Mouse (Mus musculus): ENCODE results near the gene Sema7a. TPM values are rescaled to one million over a fixed set of nuclear protein-coding genes. Genes with fewer than 3 reads are reported as not detected.

The Sema7a gene
- polyA plus RNA-seq, 1 experiment from 2014 or later, result 0.27 TPM

GRCm38 (mm10) chr9:57974221-57974620 is 34.3 kb downstream of the Sema7a start:
- no peaks in the 10 kb centered on the region for H3K36me3 ChIP-seq
- H3K9me3 ChIP-seq, result no peaks in the 10 kb centered on the region
- no peak overlapping the region for H3K4me3 ChIP-seq
- peaks cover 36% of the 10 kb centered on the region for H3K4me1 ChIP-seq
- no peak overlapping the region for H3K27ac ChIP-seq
- no peak overlapping the region for H3K9ac ChIP-seq
- no peaks in the 10 kb centered on the region for H3K27me3 ChIP-seq
- H3K4me2 ChIP-seq (replicated peaks), result no peak overlapping the region
- no peak for ATAC-seq (ENCODE audit: low FRiP score, low read depth)
- 30% methylated on average over 5 of the region's 5 CpGs for WGBS

GRCm38 (mm10) chr9:57975200-57975821 is 35.4 kb downstream of the Sema7a start:
- no peaks in the 10 kb centered on the region for H3K9me3 ChIP-seq
- no peak overlapping the region for H3K4me2 ChIP-seq (replicated peaks)
- H3K9ac ChIP-seq, result no peak overlapping the region
- no peaks in the 10 kb centered on the region for H3K27me3 ChIP-seq
- no peak for ATAC-seq (ENCODE audit: low FRiP score, low read depth)
- WGBS, result 85% methylated on average over 5 of the region's 5 CpGs
- no peak overlapping the region for H3K4me3 ChIP-seq
- H3K4me1 ChIP-seq, result peaks cover 30% of the 10 kb centered on the region
- H3K27ac ChIP-seq, result no peak overlapping the region
- no peaks in the 10 kb centered on the region for H3K36me3 ChIP-seq

- no peak overlapping the region for H3K4me2 ChIP-seq (replicated peaks)
- H3K27ac ChIP-seq, result no peak overlapping the region
- no peak overlapping the region for H3K9ac ChIP-seq
- H3K9me3 ChIP-seq, result no peaks in the 10 kb centered on the region
- peaks cover 13% of the 10 kb centered on the region for H3K4me1 ChIP-seq
- whole genome bisulfite sequencing, result 83% methylated on average over 6 of the region's 6 CpGs
- ATAC-seq (ENCODE audit: low FRiP score, low read depth), result no peak
- no peaks in the 10 kb centered on the region for H3K36me3 ChIP-seq
- no peak overlapping the region for H3K4me3 ChIP-seq
- H3K27me3 ChIP-seq, result no peaks in the 10 kb centered on the region
These were observed 38.1 kb downstream of the Sema7a start for GRCm38 (mm10) chr9:57978025-57978424.

GRCm38 (mm10) chr9:57978858-57979257 is 38.9 kb downstream of the Sema7a start:
- no peaks in the 10 kb centered on the region for H3K36me3 ChIP-seq
- 50% methylated on average over 3 of the region's 3 CpGs for WGBS
- no peaks in the 10 kb centered on the region for H3K9me3 ChIP-seq
- no peak for ATAC-seq (ENCODE audit: low FRiP score, low read depth)
- H3K27ac ChIP-seq, result no peak overlapping the region
- no peaks in the 10 kb centered on the region for H3K27me3 ChIP-seq
- no peak overlapping the region for H3K4me3 ChIP-seq
- H3K4me1 ChIP-seq, result 0 out of 2 replicates have a peak, but pooled peaks cover 6% of the 10 kb centered on the region
- H3K9ac ChIP-seq, result no peak overlapping the region
- H3K4me2 ChIP-seq (replicated peaks), result no peak overlapping the region

- Histone ChIP-seq H3K9me3 (no peaks in the 10 kb centered on the region), H3K4me2 (replicated peaks) (no peak overlapping the region), H3K36me3 (no peaks in the 10 kb centered on the region), H3K27ac (no peak overlapping the region), H3K4me1 (no peaks in the 10 kb centered on the region), H3K4me3 (no peak overlapping the region), H3K9ac (no peak overlapping the region), H3K27me3 (no peaks in the 10 kb centered on the region)
- ATAC-seq (ENCODE audit: low FRiP score, low read depth), result no peak
- WGBS, result 81% methylated on average over 10 of the region's 10 CpGs
These were observed 40.7 kb downstream of the Sema7a start for GRCm38 (mm10) chr9:57980570-57980969.

GRCm38 (mm10) chr9:57985304-57985703 is 45.4 kb downstream of the Sema7a start:
- no peak overlapping the region for H3K27ac ChIP-seq
- H3K36me3 ChIP-seq, result no peaks in the 10 kb centered on the region
- WGBS, result 86% methylated on average over 8 of the region's 8 CpGs

GRCm38 (mm10) chr9:57986293-57986692 is 46.4 kb downstream of the Sema7a start:
- no peak overlapping the region for H3K4me3 ChIP-seq
- no peak overlapping the region for H3K27ac ChIP-seq
- H3K4me2 ChIP-seq (replicated peaks), result no peak overlapping the region
- H3K9ac ChIP-seq, result no peak overlapping the region
- H3K36me3 ChIP-seq, result no peaks in the 10 kb centered on the region
- 71% methylated on average over 7 of the region's 7 CpGs for WGBS
- H3K27me3 ChIP-seq, result no peaks in the 10 kb centered on the region; the same call in 1 of the 2 replicates
- H3K4me1 ChIP-seq, result peaks cover 8% of the 10 kb centered on the region; the same call in 1 of the 2 replicates
- ATAC-seq (ENCODE audit: low FRiP score, low read depth), result no peak
- H3K9me3 ChIP-seq, result no peaks in the 10 kb centered on the region

More at GRCm38 (mm10) chr9:57985304-57985703, 45.4 kb downstream of the Sema7a start:
- Histone ChIP-seq H3K4me3 (no peak overlapping the region), H3K4me2 (replicated peaks) (no peak overlapping the region), H3K9ac (no peak overlapping the region), H3K27me3 (no peaks in the 10 kb centered on the region; the same call in 1 of the 2 replicates), H3K9me3 (no peaks in the 10 kb centered on the region), H3K4me1 (peaks cover 8% of the 10 kb centered on the region; the same call in 1 of the 2 replicates)
- no peak for ATAC-seq (ENCODE audit: low FRiP score, low read depth)

- no peak overlapping the region for H3K9ac ChIP-seq
- no peak for ATAC-seq (ENCODE audit: low FRiP score, low read depth)
- H3K4me2 ChIP-seq (replicated peaks), result no peak overlapping the region
- WGBS, result 80% methylated on average over 2 of the region's 2 CpGs
- peaks cover 10% of the 10 kb centered on the region for H3K4me1 ChIP-seq
- H3K27ac ChIP-seq, result no peak overlapping the region
- no peaks in the 10 kb centered on the region for H3K36me3 ChIP-seq
- no peaks in the 10 kb centered on the region for H3K9me3 ChIP-seq
- H3K4me3 ChIP-seq, result no peak overlapping the region
- H3K27me3 ChIP-seq, result no peaks in the 10 kb centered on the region; the same call in 1 of the 2 replicates
These were observed 48.2 kb downstream of the Sema7a start for GRCm38 (mm10) chr9:57988098-57988497.

GRCm38 (mm10) chr9:57989309-57989708 is 49.4 kb downstream of the Sema7a start:
- no peak for ATAC-seq (ENCODE audit: low FRiP score, low read depth)
- H3K36me3 ChIP-seq, result no peaks in the 10 kb centered on the region
- no peak overlapping the region for H3K4me3 ChIP-seq
- 78% methylated on average over 6 of the region's 6 CpGs for WGBS
- H3K4me1 ChIP-seq, result peaks cover 22% of the 10 kb centered on the region
- H3K9me3 ChIP-seq, result no peaks in the 10 kb centered on the region
- no peak overlapping the region for H3K4me2 ChIP-seq (replicated peaks)
- H3K27me3 ChIP-seq, result no peaks in the 10 kb centered on the region; the same call in 1 of the 2 replicates
- H3K27ac ChIP-seq, result no peak overlapping the region
- H3K9ac ChIP-seq, result no peak overlapping the region

- Histone ChIP-seq H3K27ac (no peak overlapping the region), H3K36me3 (no peaks in the 10 kb centered on the region), H3K4me1 (peaks cover 22% of the 10 kb centered on the region), H3K4me3 (no peak overlapping the region), H3K9me3 (no peaks in the 10 kb centered on the region), H3K4me2 (replicated peaks) (no peak overlapping the region), H3K9ac (no peak overlapping the region), H3K27me3 (no peaks in the 10 kb centered on the region; the same call in 1 of the 2 replicates)
- ATAC-seq (ENCODE audit: low FRiP score, low read depth), result no peak
- WGBS, result 38% methylated on average over 10 of the region's 10 CpGs
These were observed 50.7 kb downstream of the Sema7a start for GRCm38 (mm10) chr9:57990438-57991110.

GRCm38 (mm10) chr9:57992060-57992459 is 52.1 kb downstream of the Sema7a start:
- WGBS, result 94% methylated on average over 3 of the region's 3 CpGs
- Histone ChIP-seq H3K27ac (no peak overlapping the region), H3K4me2 (replicated peaks) (no peak overlapping the region), H3K4me3 (no peak overlapping the region), H3K4me1 (peaks cover 22% of the 10 kb centered on the region), H3K9me3 (no peaks in the 10 kb centered on the region), H3K36me3 (no peaks in the 10 kb centered on the region), H3K27me3 (peaks cover 12% of the 10 kb centered on the region), H3K9ac (no peak overlapping the region)
- ATAC-seq (ENCODE audit: low FRiP score, low read depth), result no peak

- Histone ChIP-seq H3K27ac (no peak overlapping the region), H3K4me2 (replicated peaks) (no peak overlapping the region), H3K4me1 (peaks cover 21% of the 10 kb centered on the region), H3K9ac (no peak overlapping the region), H3K27me3 (peaks cover 21% of the 10 kb centered on the region), H3K4me3 (no peak overlapping the region), H3K9me3 (no peaks in the 10 kb centered on the region), H3K36me3 (no peaks in the 10 kb centered on the region)
- WGBS, result 21% methylated on average over 8 of the region's 8 CpGs
- no peak for ATAC-seq (ENCODE audit: low FRiP score, low read depth)
These were observed 53.1 kb downstream of the Sema7a start for GRCm38 (mm10) chr9:57992781-57993591.

Data from limb, embryonic 13.5 days (tissue).